In the genomic region with DNA sequence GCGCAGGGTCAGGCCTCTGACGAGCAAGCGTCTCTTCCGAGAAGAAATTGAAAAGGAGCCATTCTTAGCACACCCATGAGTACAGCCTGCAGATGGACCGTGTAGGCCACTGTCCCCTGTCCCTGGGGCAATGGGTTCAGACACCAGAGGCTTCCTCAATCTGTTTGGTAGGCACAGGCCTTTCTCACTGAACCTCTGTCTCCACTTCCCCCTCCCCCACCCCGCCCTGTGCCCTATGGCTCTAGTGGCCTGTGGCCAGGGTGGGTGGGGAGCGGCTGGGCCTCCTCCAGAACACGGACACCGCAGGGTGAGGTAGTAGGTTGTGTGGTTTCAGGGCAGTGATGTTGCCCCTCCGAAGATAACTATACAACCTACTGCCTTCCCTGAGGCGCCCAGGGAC, we compare ENCODE assay signal across 12 mouse cellular contexts. TPM values are rescaled to one million over a fixed set of nuclear protein-coding genes. Genes with fewer than 3 reads are reported as not detected.
DNase-seq lines count a peak whose midpoint lies in the region; TF ChIP-seq lines count a peak whose summit lies in the region.
"Had no signal": no experiment of that assay in that cellular context is flagged by ENCODE, and none has a peak within 500 bp of the region (broad histone marks: within the 10 kb centered on the region; RNA-seq: fewer than 3 reads in every experiment).

No protein-coding gene starts in this region.

- no peak for TF ChIP-seq CTCF in left cerebral cortex, adult 2 months (IDR thresholded peaks at IDR 0.05)
- TF ChIP-seq CTCF in cerebellum, adult 2 months (IDR thresholded peaks at IDR 0.05; ENCODE audit: borderline replicate concordance, insufficient read depth, low read depth, low read length), result no peak

- H3K27ac ChIP-seq in left cerebral cortex, adult 2 months, result peak overlapping the region; percentile 47; the same call in 1 of the 2 replicates
- no peak overlapping the region; the same call in 1 of the 2 replicates for H3K27ac ChIP-seq in cerebellum, adult 2 months (ENCODE audit: insufficient read depth, low read length)
- H3K27ac ChIP-seq: midbrain, embryonic 12.5 days; neural tube, embryonic 12.5 days had no signal

- no peaks in the 10 kb centered on the region for H3K27me3 ChIP-seq in cerebellum, adult 2 months (ENCODE audit: control insufficient read depth, insufficient read depth, low read length)
- H3K27me3 ChIP-seq: neural tube, embryonic 12.5 days; Patski had no signal

- TF ChIP-seq POLR2A in cerebellum, adult 2 months (IDR thresholded peaks at IDR 0.05; ENCODE audit: borderline replicate concordance, insufficient read depth, low read length), result no peak

- H3K4me3 ChIP-seq in left cerebral cortex, adult 2 months, result no peak overlapping the region
- no peak overlapping the region for H3K4me3 ChIP-seq in cerebellum, adult 2 months (replicated peaks; ENCODE audit: insufficient read depth, low read depth, low read length)
- H3K4me3 ChIP-seq: midbrain, embryonic 12.5 days; neural tube, embryonic 12.5 days had no signal

- peak; percentile 95 for DNase-seq in heart, adult 11 months
- DNase-seq in heart, postnatal 14 days, result no peak
- DNase-seq in left cerebral cortex, adult 2 months (ENCODE audit: extremely low spot score in 1 of 2, low spot score in 2 of 2), result no peak
- no peak for DNase-seq in left cerebral cortex, postnatal 25 days (ENCODE audit: low spot score in 2 of 2)
- peak; percentile 32 to 44 for DNase-seq in cerebellum, adult 2 months
- peak; percentile 81 to 84 for DNase-seq in kidney, postnatal 36 days
- DNase-seq in right cerebral cortex, adult 2 months (ENCODE audit: low spot score in 2 of 2), result no peak
- no peak for DNase-seq in right cerebral cortex, adult 18-20 months
- DNase-seq: right cerebral cortex, postnatal 25 days had no signal

- 42% methylated on average over 11 of the region's 11 CpGs for WGBS in cerebellum, adult 2 months

- intact Hi-C loops in heart, postnatal 14 days (cut with DNase I), result loop anchor here (2.0 kb wide), 1 partner anchor 34 kb away; no protein-coding TSS in a partner anchor
- intact Hi-C loops in left cerebral cortex, adult 2 months (cut with DNase I), result loop anchor here (10.0 kb wide), 1 partner anchor 442 kb away; no protein-coding TSS in a partner anchor
- intact Hi-C loops in left cerebral cortex, postnatal 25 days (cut with DNase I), result loop anchor here (10.0 kb wide), 1 partner anchor 442 kb away; no protein-coding TSS in a partner anchor

- peaks cover 51% of the 10 kb centered on the region for H3K4me1 ChIP-seq in cerebellum, adult 2 months (ENCODE audit: control insufficient read depth, insufficient read depth, low read length)
- H3K4me1 ChIP-seq: midbrain, embryonic 12.5 days had no signal

RNA-seq across cellular contexts. Expression of a gene that starts 27.8 kb away (rescaled TPM):
- total RNA-seq in heart, postnatal 14 days (2021), result 10 to 100 TPM; 50.7 to 60.1 TPM
- 1 to 10 TPM; 3.6 TPM for total RNA-seq in left cerebral cortex, adult 2 months (2021)
- 1 to 10 TPM; 3.3 to 4.2 TPM for total RNA-seq in left cerebral cortex, postnatal 25 days (2021)
- 1.1 and 1.5 TPM in 2 replicates for polyA plus RNA-seq in cerebellum, adult 2 months (2012; rRNA removed)

Comparison
In these comparisons a context has a peak if more than half of its experiments do, and no peak if none do; other contexts are left out.
1. DNase-seq: peak in heart, adult 11 months (single experiment), cerebellum, adult 2 months (2 of 2) and kidney, postnatal 36 days (2 of 2); none in heart, postnatal 14 days (0 of 2), left cerebral cortex, adult 2 months (0 of 2), left cerebral cortex, postnatal 25 days (0 of 2), right cerebral cortex, adult 2 months (0 of 2) and right cerebral cortex, adult 18-20 months (single experiment).
2. RNA of a gene that starts 27.8 kb away (total RNA-seq): 50.7 to 60.1 TPM in heart, postnatal 14 days; 3.3 to 4.2 TPM in left cerebral cortex, postnatal 25 days and 3.6 TPM in left cerebral cortex, adult 2 months; every median in the first group is over 4 times any median in the second.